Mouse (Mus musculus): ENCODE results near the gene Vmn1r193. TPM values are rescaled to one million over a fixed set of nuclear protein-coding genes. Genes with fewer than 3 reads are reported as not detected.
A peak's percentile ranks its signal among the peaks of the same experiment; 100 is the strongest.
"Not testable (repeated sequence)": the region's sequence is repeated elsewhere in the genome, so short reads cannot be mapped to it uniquely, and the experiment has no call there.

Vmn1r193 gene
- not detected in 2 replicates for polyA plus RNA-seq (2015; fragmentation: Nextera tagmentation; extraction: Ambion mirVana)

- H3K27me3 ChIP-seq (replicated peaks); ATAC-seq (ENCODE audit: insufficient read depth, low FRiP score, low read depth); H3K36me3 ChIP-seq; H3K4me2 ChIP-seq; H3K27ac ChIP-seq; H3K9ac ChIP-seq; H3K9me3 ChIP-seq; H3K4me1 ChIP-seq; H3K4me3 ChIP-seq (replicated peaks): not testable (repeated sequence)
- 78% methylated on average over 1 of the region's 1 CpGs for WGBS
Measured at GRCm38 (mm10) chr13:22223060-22223459, at the start of gene Vmn1r193. Gene Vmn1r193 (minus strand): TSS chr13:22223160.

GRCm38 (mm10) chr13:22271721-22272120 lies 48.8 kb upstream of the Vmn1r193 start:
- no peak overlapping the region for H3K27ac ChIP-seq
- no peak for ATAC-seq (ENCODE audit: insufficient read depth, low FRiP score, low read depth)
- no peaks in the 10 kb centered on the region for H3K27me3 ChIP-seq (replicated peaks)
- H3K9me3 ChIP-seq: no peaks in the 10 kb centered on the region
- WGBS: 34% methylated on average over 2 of the region's 2 CpGs
- H3K4me2 ChIP-seq: no peak overlapping the region
- no peaks in the 10 kb centered on the region for H3K4me1 ChIP-seq
- H3K4me3 ChIP-seq (replicated peaks): no peak overlapping the region
- no peak overlapping the region for H3K9ac ChIP-seq
- no peaks in the 10 kb centered on the region for H3K36me3 ChIP-seq

GRCm38 (mm10) chr13:22270222-22270621 lies 47.3 kb upstream of the Vmn1r193 start, which contains the start of gene Vmn1r195:
Gene Vmn1r195 (plus strand): TSS chr13:22270522.
- not testable (repeated sequence) for H3K9ac ChIP-seq; H3K4me2 ChIP-seq; H3K4me3 ChIP-seq (replicated peaks); ATAC-seq (ENCODE audit: insufficient read depth, low FRiP score, low read depth); H3K4me1 ChIP-seq; H3K27ac ChIP-seq; H3K9me3 ChIP-seq; H3K36me3 ChIP-seq; H3K27me3 ChIP-seq (replicated peaks)
- WGBS: 95% methylated on average over 1 of the region's 1 CpGs

GRCm38 (mm10) chr13:22243915-22244314 lies 21.0 kb upstream of the Vmn1r193 start, which contains the start of gene Vmn1r194:
Gene Vmn1r194 (plus strand): TSS chr13:22244215.
- Histone ChIP-seq H3K4me2 (no peak within 1 kb of the TSS), H3K36me3 (no peaks in the 10 kb centered on the region), H3K27me3 (replicated peaks) (no peaks in the 10 kb centered on the region), H3K4me1 (no peaks in the 10 kb centered on the region), H3K9me3 (no peaks in the 10 kb centered on the region), H3K27ac (no peak within 1 kb of the TSS), H3K4me3 (replicated peaks) (no peak within 1 kb of the TSS), H3K9ac (no peak within 1 kb of the TSS)
- 37% methylated on average over 1 of the region's 1 CpGs for WGBS
- ATAC-seq (ENCODE audit: insufficient read depth, low FRiP score, low read depth): no peak

- not testable (repeated sequence) for H3K27me3 ChIP-seq (replicated peaks); ATAC-seq (ENCODE audit: insufficient read depth, low FRiP score, low read depth); H3K27ac ChIP-seq; H3K4me2 ChIP-seq; H3K4me3 ChIP-seq (replicated peaks); H3K9me3 ChIP-seq; H3K9ac ChIP-seq; H3K36me3 ChIP-seq; H3K4me1 ChIP-seq
- 71% methylated on average over 3 of the region's 3 CpGs for WGBS
Measured at GRCm38 (mm10) chr13:22192756-22193155, 30.2 kb downstream of the Vmn1r193 start.

GRCm38 (mm10) chr13:22191041-22191440 lies 31.9 kb downstream of the Vmn1r193 start, which contains the start of gene Vmn1r192:
Gene Vmn1r192 (minus strand): TSS chr13:22191141.
- Histone ChIP-seq H3K36me3 (no peaks in the 10 kb centered on the region), H3K27me3 (replicated peaks) (no peaks in the 10 kb centered on the region), H3K4me2 (no peak within 1 kb of the TSS), H3K4me3 (replicated peaks) (no peak within 1 kb of the TSS), H3K27ac (no peak within 1 kb of the TSS), H3K9me3 (no peaks in the 10 kb centered on the region), H3K4me1 (no peaks in the 10 kb centered on the region), H3K9ac (no peak within 1 kb of the TSS)
- no peak for ATAC-seq (ENCODE audit: insufficient read depth, low FRiP score, low read depth)

GRCm38 (mm10) chr13:22190385-22190784 lies 32.6 kb downstream of the Vmn1r193 start:
- Histone ChIP-seq H3K4me2 (no peak overlapping the region), H3K9me3 (no peaks in the 10 kb centered on the region), H3K27me3 (replicated peaks) (no peaks in the 10 kb centered on the region), H3K36me3 (no peaks in the 10 kb centered on the region), H3K4me3 (replicated peaks) (no peak overlapping the region), H3K9ac (no peak overlapping the region), H3K27ac (no peak overlapping the region), H3K4me1 (no peaks in the 10 kb centered on the region)
- WGBS: 61% methylated on average over 2 of the region's 2 CpGs
- no peak for ATAC-seq (ENCODE audit: insufficient read depth, low FRiP score, low read depth)

GRCm38 (mm10) chr13:22189313-22189712 lies 33.6 kb downstream of the Vmn1r193 start:
- Histone ChIP-seq H3K4me2 (no peak overlapping the region), H3K27me3 (replicated peaks) (no peaks in the 10 kb centered on the region), H3K27ac (no peak overlapping the region), H3K9ac (no peak overlapping the region), H3K36me3 (no peaks in the 10 kb centered on the region), H3K4me3 (replicated peaks) (no peak overlapping the region), H3K4me1 (no peaks in the 10 kb centered on the region), H3K9me3 (no peaks in the 10 kb centered on the region)
- WGBS: 30% methylated on average over 2 of the region's 2 CpGs
- peak; percentile 22; the same call in 1 of the 2 replicates for ATAC-seq (ENCODE audit: insufficient read depth, low FRiP score, low read depth)

GRCm38 (mm10) chr13:22183869-22184268 lies 39.1 kb downstream of the Vmn1r193 start, which contains the start of gene Vmn1r191:
Gene Vmn1r191 (minus strand): TSS chr13:22183969.
- no peaks in the 10 kb centered on the region for H3K27me3 ChIP-seq (replicated peaks)
- WGBS: 56% methylated on average over 1 of the region's 1 CpGs
- H3K9me3 ChIP-seq: no peaks in the 10 kb centered on the region
- H3K36me3 ChIP-seq: no peaks in the 10 kb centered on the region
- ATAC-seq (ENCODE audit: insufficient read depth, low FRiP score, low read depth): no peak
- H3K9ac ChIP-seq: no peak within 1 kb of the TSS
- H3K4me2 ChIP-seq: no peak within 1 kb of the TSS
- H3K27ac ChIP-seq: no peak within 1 kb of the TSS
- no peak within 1 kb of the TSS for H3K4me3 ChIP-seq (replicated peaks)
- no peaks in the 10 kb centered on the region for H3K4me1 ChIP-seq

GRCm38 (mm10) chr13:22168416-22168815 lies 54.5 kb downstream of the Vmn1r193 start:
- WGBS: 90% methylated on average over 15 of the region's 15 CpGs
- H3K4me2 ChIP-seq: no peak overlapping the region
- H3K9ac ChIP-seq: no peak overlapping the region
- H3K4me1 ChIP-seq: no peaks in the 10 kb centered on the region
- no peak for ATAC-seq (ENCODE audit: insufficient read depth, low FRiP score, low read depth)
- H3K36me3 ChIP-seq: no peaks in the 10 kb centered on the region
- no peaks in the 10 kb centered on the region for H3K9me3 ChIP-seq
- no peaks in the 10 kb centered on the region for H3K27me3 ChIP-seq (replicated peaks)
- H3K27ac ChIP-seq: no peak overlapping the region
- H3K4me3 ChIP-seq (replicated peaks): no peak overlapping the region

Small RNA genes within 50 kb of the gene (microRNA-seq; reads per million reads assigned to microRNA genes)
- not detected for gene Gm23282
- not detected for gene Gm25084

Other genes starting within 250 kb of the Vmn1r193 start
- 0.09 and 0.12 TPM in 2 replicates for gene Pom121l2, start 242.0 kb downstream of the Vmn1r193 start, polyA plus RNA-seq (2015; fragmentation: Nextera tagmentation; extraction: Ambion mirVana)
- gene Prss16, start 213.4 kb downstream of the Vmn1r193 start, polyA plus RNA-seq (2015; fragmentation: Nextera tagmentation; extraction: Ambion mirVana): 0.94 and 1.5 TPM in 2 replicates
- 4.9 and 13.3 TPM in 2 replicates for gene Hist1h2ah, start 187.6 kb downstream of the Vmn1r193 start, polyA plus RNA-seq (2015; fragmentation: Nextera tagmentation; extraction: Ambion mirVana)
- 4.6 and 5.5 TPM in 2 replicates for gene Hist1h2bk, start 187.3 kb downstream of the Vmn1r193 start, polyA plus RNA-seq (2015; fragmentation: Nextera tagmentation; extraction: Ambion mirVana)
- gene Hist1h4i, start 181.8 kb downstream of the Vmn1r193 start, polyA plus RNA-seq (2015; fragmentation: Nextera tagmentation; extraction: Ambion mirVana): 19.1 and 19.3 TPM in 2 replicates
- 36.1 and 42.9 TPM in 2 replicates for gene Hist1h2ag, start 180.2 kb downstream of the Vmn1r193 start, polyA plus RNA-seq (2015; fragmentation: Nextera tagmentation; extraction: Ambion mirVana)
- 7.8 and 8.5 TPM in 2 replicates for gene Hist1h2bj, start 179.9 kb downstream of the Vmn1r193 start, polyA plus RNA-seq (2015; fragmentation: Nextera tagmentation; extraction: Ambion mirVana)
- gene Vmn1r188, start 138.7 kb downstream of the Vmn1r193 start, polyA plus RNA-seq (2015; fragmentation: Nextera tagmentation; extraction: Ambion mirVana): not detected in 2 replicates
- gene Vmn1r189, start 117.3 kb downstream of the Vmn1r193 start, polyA plus RNA-seq (2015; fragmentation: Nextera tagmentation; extraction: Ambion mirVana): not detected in 2 replicates
- not detected in 2 replicates for gene Vmn1r191, start 39.2 kb downstream of the Vmn1r193 start, polyA plus RNA-seq (2015; fragmentation: Nextera tagmentation; extraction: Ambion mirVana)
- not detected in 2 replicates for gene Vmn1r192, start 32.0 kb downstream of the Vmn1r193 start, polyA plus RNA-seq (2015; fragmentation: Nextera tagmentation; extraction: Ambion mirVana)
- not detected in 2 replicates for gene Vmn1r194, start 21.1 kb upstream of the Vmn1r193 start, polyA plus RNA-seq (2015; fragmentation: Nextera tagmentation; extraction: Ambion mirVana)
- gene Vmn1r195, start 47.4 kb upstream of the Vmn1r193 start, polyA plus RNA-seq (2015; fragmentation: Nextera tagmentation; extraction: Ambion mirVana): not detected in 2 replicates
- not detected in 2 replicates for gene Vmn1r196, start 66.8 kb upstream of the Vmn1r193 start, polyA plus RNA-seq (2015; fragmentation: Nextera tagmentation; extraction: Ambion mirVana)
- not detected in 2 replicates for gene Vmn1r197, start 101.4 kb upstream of the Vmn1r193 start, polyA plus RNA-seq (2015; fragmentation: Nextera tagmentation; extraction: Ambion mirVana)
- not detected in 2 replicates for gene Vmn1r198, start 127.2 kb upstream of the Vmn1r193 start, polyA plus RNA-seq (2015; fragmentation: Nextera tagmentation; extraction: Ambion mirVana)
- gene Vmn1r199, start 156.7 kb upstream of the Vmn1r193 start, polyA plus RNA-seq (2015; fragmentation: Nextera tagmentation; extraction: Ambion mirVana): not detected in 2 replicates
- not detected in 2 replicates for gene Vmn1r200, start 167.2 kb upstream of the Vmn1r193 start, polyA plus RNA-seq (2015; fragmentation: Nextera tagmentation; extraction: Ambion mirVana)
- not detected in 2 replicates for gene Vmn1r201, start 248.8 kb upstream of the Vmn1r193 start, polyA plus RNA-seq (2015; fragmentation: Nextera tagmentation; extraction: Ambion mirVana)